Mouse (Mus musculus) small intestine, adult 2 months (tissue): Measurements from ENCODE around the gene Hspa5.

Experiments
- CTCF ChIP-seq: fragments of 200-500 bp; IDR thresholded peaks from 2 replicates; pipeline ENCODE4 v1.5.1; 2012; ENCODE audit warnings: low read depth, mild to moderate bottlenecking, control low read depth, inconsistent platforms, low read length, moderate library complexity, mixed read lengths; ENCODE audit not compliant: insufficient replicate concordance, insufficient read length; ENCODE audit errors: extremely low read depth
- POLR2A ChIP-seq: fragments of 200-500 bp; IDR thresholded peaks from 2 replicates; pipeline ENCODE4 v1.6.1; 2012; ENCODE audit warnings: low read depth, mild to moderate bottlenecking, control low read depth, inconsistent platforms, low read length, moderate library complexity

DNA sequence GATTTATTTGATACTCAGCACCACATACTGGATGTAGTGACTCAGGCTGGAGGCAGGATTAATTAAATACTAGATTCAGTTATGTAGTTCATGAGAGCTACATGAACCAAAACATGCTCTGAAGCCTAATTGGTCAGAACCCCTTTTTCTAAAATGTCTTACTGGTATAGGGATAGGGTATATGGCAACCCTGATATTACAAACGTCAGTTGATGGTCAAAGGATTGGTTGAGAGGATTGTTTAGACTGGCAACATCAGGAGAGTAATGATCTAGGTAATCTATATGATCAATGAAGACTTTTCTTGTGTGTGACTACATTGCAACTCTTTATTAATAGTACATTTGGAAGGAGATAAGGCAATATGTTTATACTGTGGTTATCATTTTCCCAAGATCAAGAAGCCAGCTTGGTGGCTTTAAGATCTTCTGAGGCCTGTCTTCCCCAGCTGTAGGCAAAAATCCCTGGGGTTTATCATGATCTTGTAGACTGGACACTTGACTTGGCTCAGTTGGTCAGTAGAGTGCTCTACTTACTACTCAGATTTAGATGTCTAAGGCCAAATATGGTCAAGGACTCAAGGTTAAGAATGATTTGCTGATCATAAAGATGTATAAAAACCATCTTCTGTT, 5.6 kb downstream of the Hspa5 start:
- TF ChIP-seq CTCF (no peak), POLR2A (no peak)
